Mouse (Mus musculus): ENCODE data around the gene Psenen. TPM values are rescaled to one million over a fixed set of nuclear protein-coding genes. Genes with fewer than 3 reads are reported as not detected.

Gene Psenen
- polyA plus RNA-seq, 1 experiment, result 131 TPM

DNA sequence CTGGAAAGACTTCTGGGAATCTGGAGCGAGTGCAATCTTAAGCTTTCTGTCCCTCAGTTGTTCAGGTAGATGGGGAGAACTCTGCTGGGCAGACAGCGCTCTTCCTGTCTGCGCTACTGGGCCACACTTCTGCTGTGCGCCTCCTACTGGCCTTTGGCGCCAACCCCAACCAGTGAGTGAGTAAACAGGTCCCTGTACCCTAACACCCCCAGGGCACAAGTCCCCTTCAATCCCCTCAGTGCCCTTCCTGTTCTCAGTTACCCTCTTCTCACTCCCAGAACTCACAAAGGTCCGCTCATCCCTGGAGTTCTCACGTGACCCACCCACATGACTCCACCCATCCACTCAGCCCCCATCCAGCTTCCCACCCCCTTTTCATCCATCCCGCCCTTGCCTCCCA, 45.1 kb downstream of the Psenen start:
- Histone ChIP-seq H3K4me3 (ENCODE audit: low read depth, low read length) (no peak overlapping the region), H3K36me3 (ENCODE audit: control insufficient read depth, insufficient read depth, low read length) (no peaks in the 10 kb centered on the region), H3K27me3 (ENCODE audit: control insufficient read depth, insufficient read depth, low read length) (no peaks in the 10 kb centered on the region), H3K27ac (ENCODE audit: insufficient read depth, low read depth, low read length) (no peak overlapping the region), H3K4me1 (ENCODE audit: control insufficient read depth, insufficient read depth, insufficient read length, low read length) (no peaks in the 10 kb centered on the region)
- no peak for TF ChIP-seq POLR2A (IDR thresholded peaks at IDR 0.05; ENCODE audit: low read depth, low read length)
- no peak for TF ChIP-seq CTCF (IDR thresholded peaks at IDR 0.05; ENCODE audit: extremely low read depth, insufficient read length, insufficient replicate concordance, low read depth, low read length)
- WGBS, result 44% methylated on average over 8 of the region's 8 CpGs

DNA sequence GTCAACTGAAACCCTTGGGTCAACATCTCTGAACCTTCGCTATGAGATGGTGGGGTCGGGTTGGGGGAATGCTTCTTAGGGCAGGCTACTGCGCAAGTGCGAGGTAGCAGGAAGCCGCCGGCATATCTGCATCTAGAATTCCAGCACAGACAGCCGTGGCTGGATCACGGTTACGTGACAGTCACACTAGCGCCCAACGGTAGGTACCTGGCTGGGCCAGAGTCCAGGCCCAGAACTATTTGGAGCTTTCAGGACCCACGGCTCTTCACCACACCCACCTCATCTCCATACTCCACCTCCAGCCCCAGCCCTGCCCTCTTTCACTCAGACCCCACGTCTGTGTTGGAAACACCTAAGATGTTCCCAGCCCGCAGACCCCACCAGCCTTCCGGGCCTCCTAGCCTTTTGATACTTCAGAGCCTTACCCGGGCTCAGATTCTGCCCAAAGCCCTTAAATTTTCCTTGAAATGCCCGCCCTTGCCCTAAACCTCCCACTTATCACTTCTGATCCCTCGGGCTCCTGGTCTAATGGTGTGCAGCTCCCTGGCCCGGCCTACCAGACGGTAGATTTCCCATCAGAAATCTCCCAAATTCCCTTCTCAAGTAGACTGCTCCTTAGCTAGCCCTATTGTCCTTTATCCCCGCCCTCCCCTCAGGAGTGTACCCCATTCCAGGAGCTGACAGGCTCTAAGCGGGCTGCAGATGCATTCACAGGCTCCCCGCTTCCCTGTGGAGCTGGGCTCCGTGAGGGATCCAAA, 48.2 kb downstream of the Psenen start:
- TF ChIP-seq POLR2A (IDR thresholded peaks at IDR 0.05; ENCODE audit: low read depth, low read length) (no peak), CTCF (IDR thresholded peaks at IDR 0.05; ENCODE audit: extremely low read depth, insufficient read length, insufficient replicate concordance, low read depth, low read length) (no peak)
- no peak overlapping the region for H3K27ac ChIP-seq (ENCODE audit: insufficient read depth, low read depth, low read length)
- no peaks in the 10 kb centered on the region for H3K27me3 ChIP-seq (ENCODE audit: control insufficient read depth, insufficient read depth, low read length)
- 65% methylated on average over 24 of the region's 24 CpGs for WGBS
- H3K36me3 ChIP-seq (ENCODE audit: control insufficient read depth, insufficient read depth, low read length), result no peaks in the 10 kb centered on the region
- H3K4me1 ChIP-seq (ENCODE audit: control insufficient read depth, insufficient read depth, insufficient read length, low read length), result no peaks in the 10 kb centered on the region
- H3K4me3 ChIP-seq (ENCODE audit: low read depth, low read length), result no peak overlapping the region

Other genes with a start within 250 kb of the Psenen start
- gene Syne4, start 248.8 kb downstream of the Psenen start, polyA plus RNA-seq (2012; rRNA removed), result 13.5 and 30.5 TPM in 2 replicates
- gene E130208F15Rik, start 241.9 kb downstream of the Psenen start, polyA plus RNA-seq (2012; rRNA removed), result 0.36 and 0.63 TPM in 2 replicates
- 15.2 and 23.4 TPM in 2 replicates for gene Sdhaf1, start 239.7 kb downstream of the Psenen start, polyA plus RNA-seq (2012; rRNA removed)
- 12.7 and 28.1 TPM in 2 replicates for gene Lrfn3, start 200.9 kb downstream of the Psenen start, polyA plus RNA-seq (2012; rRNA removed)
- gene Tyrobp, start 149.9 kb downstream of the Psenen start, polyA plus RNA-seq (2012; rRNA removed), result 101 and 135 TPM in 2 replicates
- 33.7 and 56.1 TPM in 2 replicates for gene Hcst, start 143.8 kb downstream of the Psenen start, polyA plus RNA-seq (2012; rRNA removed)
- gene Nfkbid, start 141.9 kb downstream of the Psenen start, polyA plus RNA-seq (2012; rRNA removed), result 5.0 and 9.2 TPM in 2 replicates
- 32.1 and 193 TPM in 2 replicates for gene Aplp1, start 118.1 kb downstream of the Psenen start, polyA plus RNA-seq (2012; rRNA removed)
- 0.18 and 0.27 TPM in 2 replicates for gene Kirrel2, start 105.9 kb downstream of the Psenen start, polyA plus RNA-seq (2012; rRNA removed)
- gene Nphs1, start 105.3 kb downstream of the Psenen start, polyA plus RNA-seq (2012; rRNA removed), result 0.14 and 7.6 TPM in 2 replicates
- gene Prodh2, start 70.0 kb downstream of the Psenen start, polyA plus RNA-seq (2012; rRNA removed), result 0.67 and 19.4 TPM in 2 replicates
- 8.7 and 12.0 TPM in 2 replicates for gene Arhgap33, start 28.6 kb downstream of the Psenen start, polyA plus RNA-seq (2012; rRNA removed)
- 47.7 and 52.8 TPM in 2 replicates for gene Hspb6, start 11.4 kb downstream of the Psenen start, polyA plus RNA-seq (2012; rRNA removed)
- 3.9 and 5.4 TPM in 2 replicates for gene Proser3, start 11.3 kb downstream of the Psenen start, polyA plus RNA-seq (2012; rRNA removed)
- 23.7 and 37.9 TPM in 2 replicates for gene Lin37, start 3.8 kb downstream of the Psenen start, polyA plus RNA-seq (2012; rRNA removed)
- 26.6 and 46.5 TPM in 2 replicates for gene U2af1l4, start 326 bp downstream of the Psenen start, polyA plus RNA-seq (2012; rRNA removed)
- 1.2 and 1.6 TPM in 2 replicates for gene Gm49396, start 283 bp downstream of the Psenen start, polyA plus RNA-seq (2012; rRNA removed)
- gene Igflr1, start 1.8 kb upstream of the Psenen start, polyA plus RNA-seq (2012; rRNA removed), result 7.3 and 11.4 TPM in 2 replicates
- gene Kmt2b, start 25.1 kb upstream of the Psenen start, polyA plus RNA-seq (2012; rRNA removed), result 21.4 and 38.1 TPM in 2 replicates
- 0.52 and 1.6 TPM in 2 replicates for gene Zbtb32, start 35.3 kb upstream of the Psenen start, polyA plus RNA-seq (2012; rRNA removed)
- 7.6 and 8.2 TPM in 2 replicates for gene Upk1a, start 49.2 kb upstream of the Psenen start, polyA plus RNA-seq (2012; rRNA removed)
- gene Cox6b1, start 62.5 kb upstream of the Psenen start, polyA plus RNA-seq (2012; rRNA removed), result 459 and 585 TPM in 2 replicates
- 0.11 TPM in 1 of 2 replicates, not detected in the other for gene Etv2, start 72.2 kb upstream of the Psenen start, polyA plus RNA-seq (2012; rRNA removed)
- 51.5 and 94.9 TPM in 2 replicates for gene Rbm42, start 86.7 kb upstream of the Psenen start, polyA plus RNA-seq (2012; rRNA removed)
- 6.0 and 6.4 TPM in 2 replicates for gene Haus5, start 101.4 kb upstream of the Psenen start, polyA plus RNA-seq (2012; rRNA removed)
- gene Pmis2, start 108.0 kb upstream of the Psenen start, polyA plus RNA-seq (2012; rRNA removed), result not detected in 2 replicates
- gene 2200002J24Rik, start 135.3 kb upstream of the Psenen start, polyA plus RNA-seq (2012; rRNA removed), result 1.1 and 6.1 TPM in 2 replicates
- 0.37 and 1.2 TPM in 2 replicates for gene Atp4a, start 148.6 kb upstream of the Psenen start, polyA plus RNA-seq (2012; rRNA removed)
- 181 and 200 TPM in 2 replicates for gene Tmem147, start 165.9 kb upstream of the Psenen start, polyA plus RNA-seq (2012; rRNA removed)
- not detected in 2 replicates for gene Gapdhs, start 180.1 kb upstream of the Psenen start, polyA plus RNA-seq (2012; rRNA removed)
- gene Sbsn, start 187.8 kb upstream of the Psenen start, polyA plus RNA-seq (2012; rRNA removed), result 0.23 and 0.27 TPM in 2 replicates
- 1.2 and 2.7 TPM in 2 replicates for gene Dmkn, start 200.1 kb upstream of the Psenen start, polyA plus RNA-seq (2012; rRNA removed)
- gene Krtdap, start 224.3 kb upstream of the Psenen start, polyA plus RNA-seq (2012; rRNA removed), result not detected in 2 replicates